Mouse (Mus musculus) kidney, embryonic 15.5 days (tissue): ENCODE data around the gene Ring1. TPM values are rescaled to one million over a fixed set of nuclear protein-coding genes. Genes with fewer than 3 reads are reported as not detected.

ENCODE experiments used
- ATAC-seq: fragments of 200-750 bp; cut with Nextera tagmentation; replicated peaks from 2 replicates; pipeline ENCODE4 v1.8.0; 2017; ENCODE audit warnings: moderate TSS enrichment; ENCODE audit not compliant: low FRiP score
- H3K27ac ChIP-seq: fragments of 300-500 bp; sonication (generic); 2 replicates; pipeline ENCODE4 v1.5.1; 2015; ENCODE audit warnings: mild to moderate bottlenecking, inconsistent platforms
- H3K27me3 ChIP-seq: fragments of 300-500 bp; sonication (generic); 2 replicates; pipeline ENCODE4 v1.6.1; 2015; ENCODE audit warnings: inconsistent platforms
- H3K36me3 ChIP-seq: fragments of 300-500 bp; sonication (generic); 2 replicates; pipeline ENCODE4 v1.6.1; 2015; ENCODE audit warnings: inconsistent platforms
- H3K4me1 ChIP-seq: fragments of 300-500 bp; sonication (generic); 2 replicates; pipeline ENCODE4 v1.6.1; 2015; ENCODE audit warnings: inconsistent platforms
- H3K4me2 ChIP-seq: fragments of 300-500 bp; sonication (generic); 2 replicates; pipeline ENCODE4 v1.6.1; 2015; ENCODE audit warnings: moderate library complexity, mild to moderate bottlenecking, inconsistent platforms
- H3K4me3 ChIP-seq: fragments of 300-500 bp; sonication (generic); replicated peaks from 2 replicates; pipeline ENCODE4 v1.5.1; 2015; ENCODE audit warnings: mild to moderate bottlenecking, inconsistent platforms
- H3K9ac ChIP-seq: fragments of 300-500 bp; sonication (generic); 2 replicates; pipeline ENCODE4 v1.6.1; 2015; ENCODE audit warnings: mild to moderate bottlenecking, inconsistent platforms
- H3K9me3 ChIP-seq: fragments of 300-500 bp; sonication (generic); replicated peaks from 2 replicates; pipeline ENCODE4 v1.6.1; 2016; ENCODE audit warnings: inconsistent platforms
- WGBS: fragments of 180-500 bp; shearing (Covaris S2); methylation state at CpG from one replicate; pipeline ENCODE4 v1.1.7; 2015; ENCODE audit warnings: mixed read lengths; 5-methylcytosine and 5-hydroxymethylcytosine counted together
- microRNA counts: library from miRNA; unstranded; fragments of <30 nt; microRNA quantifications from one replicate; lab custom pipeline; 2016
- microRNA-seq: library from miRNA; unstranded; fragments of <30 nt; microRNA quantifications from one replicate; pipeline ENCODE4, GENCODE M21; 2016
- polyA plus RNA-seq: library from polyadenylated mRNA; unstranded; fragments of >200 nt; fragmentation: Nextera tagmentation; extraction: Ambion mirVana; gene quantifications from 2 replicates; pipeline ENCODE4 v1.2.1, GENCODE M21; 2015

Gene Ring1
- polyA plus RNA-seq, 1 experiment from 2014 or later, result 21.7 TPM

GRCm38 (mm10) chr17:33980181-33981035 lies 44.1 kb downstream of the Ring1 start:
- Histone ChIP-seq H3K27me3 (peaks cover 50% of the 10 kb centered on the region), H3K4me3 (peak overlapping the region; percentile 60; the same call in 1 of the 2 replicates), H3K27ac (peak overlapping the region; percentile 47), H3K9me3 (no peaks in the 10 kb centered on the region), H3K36me3 (no peaks in the 10 kb centered on the region), H3K4me2 (peak overlapping the region; percentile 81; the same call in 1 of the 2 replicates), H3K9ac (no peak overlapping the region), H3K4me1 (peaks cover 30% of the 10 kb centered on the region)
- 74% methylated on average over 19 of the region's 19 CpGs for WGBS
- ATAC-seq, result 0 out of 2 replicates have a peak, but pooled peaks have one; percentile 4

GRCm38 (mm10) chr17:33979512-33980050 lies 44.9 kb downstream of the Ring1 start:
- Histone ChIP-seq H3K9me3 (no peaks in the 10 kb centered on the region), H3K36me3 (no peaks in the 10 kb centered on the region), H3K4me2 (no peak overlapping the region), H3K27me3 (peaks cover 57% of the 10 kb centered on the region), H3K4me3 (no peak overlapping the region), H3K4me1 (peaks cover 30% of the 10 kb centered on the region), H3K9ac (no peak overlapping the region), H3K27ac (no peak overlapping the region)
- 53% methylated on average over 6 of the region's 6 CpGs for WGBS
- ATAC-seq, result no peak

- H3K27me3 ChIP-seq, result peaks cover 58% of the 10 kb centered on the region
- no peak overlapping the region for H3K27ac ChIP-seq
- H3K9ac ChIP-seq, result peak overlapping the region; percentile 27; the same call in 1 of the 2 replicates
- H3K9me3 ChIP-seq, result no peaks in the 10 kb centered on the region
- ATAC-seq, result peak; percentile 76
- H3K36me3 ChIP-seq, result no peaks in the 10 kb centered on the region
- peak overlapping the region; percentile 75 for H3K4me2 ChIP-seq
- H3K4me1 ChIP-seq, result peaks cover 30% of the 10 kb centered on the region
- WGBS, result under 1% methylated on average over 17 of the region's 17 CpGs
- peak overlapping the region; percentile 47 for H3K4me3 ChIP-seq
These were observed 45.8 kb downstream of the Ring1 start for GRCm38 (mm10) chr17:33978631-33979031.

GRCm38 (mm10) chr17:33977861-33978557 lies 46.5 kb downstream of the Ring1 start:
- Histone ChIP-seq H3K9me3 (no peaks in the 10 kb centered on the region), H3K4me1 (peaks cover 30% of the 10 kb centered on the region), H3K36me3 (no peaks in the 10 kb centered on the region), H3K27ac (no peak overlapping the region), H3K27me3 (peaks cover 60% of the 10 kb centered on the region), H3K4me3 (peak overlapping the region; percentile 47), H3K9ac (peak overlapping the region; percentile 27; the same call in 1 of the 2 replicates), H3K4me2 (peak overlapping the region; percentile 75)
- no peak for ATAC-seq
- 2% methylated on average over 57 of the region's 57 CpGs for WGBS

GRCm38 (mm10) chr17:33973572-33973971 lies 50.9 kb downstream of the Ring1 start:
- Histone ChIP-seq H3K27ac (no peak overlapping the region), H3K4me2 (no peak overlapping the region), H3K9ac (no peak overlapping the region), H3K36me3 (no peaks in the 10 kb centered on the region), H3K4me3 (no peak overlapping the region), H3K4me1 (peaks cover 10% of the 10 kb centered on the region), H3K27me3 (peaks cover 37% of the 10 kb centered on the region), H3K9me3 (no peaks in the 10 kb centered on the region)
- 66% methylated on average over 3 of the region's 3 CpGs for WGBS
- ATAC-seq, result no peak

GRCm38 (mm10) chr17:33972691-33973090 lies 51.8 kb downstream of the Ring1 start:
- Histone ChIP-seq H3K4me2 (no peak overlapping the region), H3K4me3 (no peak overlapping the region), H3K9ac (no peak overlapping the region), H3K27me3 (peaks cover 28% of the 10 kb centered on the region), H3K36me3 (no peaks in the 10 kb centered on the region), H3K4me1 (peaks cover 1% of the 10 kb centered on the region), H3K9me3 (no peaks in the 10 kb centered on the region), H3K27ac (no peak overlapping the region)
- WGBS, result 5% methylated on average over 1 of the region's 1 CpGs
- no peak; the same call in 1 of the 2 replicates for ATAC-seq

MicroRNA genes within 50 kb of the gene (microRNA counts, 519-probe panel; counts per million panel counts)
- 1,586 counts per million, percentile 7 among the panel's probes with 10 or more counts for microRNA mmu-miR-219 (lab: Ali Mortazavi, UCI)

Small RNA genes within 50 kb of the gene (microRNA-seq; reads per million reads assigned to microRNA genes)
- gene Mir219a-1 (0.89 reads per million), gene Mir219c (not detected)

Other genes with a start within 250 kb of the Ring1 start
- 21.5 and 27.9 TPM in 2 replicates for gene Angptl4, start 242.8 kb downstream of the Ring1 start, polyA plus RNA-seq
- gene Kank3, start 214.2 kb downstream of the Ring1 start, polyA plus RNA-seq, result 46.5 and 53.4 TPM in 2 replicates
- gene Rps28, start 200.1 kb downstream of the Ring1 start, polyA plus RNA-seq, result 1,038 and 1,163 TPM in 2 replicates
- gene Ndufa7, start 200.1 kb downstream of the Ring1 start, polyA plus RNA-seq, result 490 and 495 TPM in 2 replicates
- 97.9 and 102 TPM in 2 replicates for gene Cd320, start 181.6 kb downstream of the Ring1 start, polyA plus RNA-seq
- not detected in 2 replicates for gene Gm7029, start 150.8 kb downstream of the Ring1 start, polyA plus RNA-seq
- gene Kifc1, start 134.0 kb downstream of the Ring1 start, polyA plus RNA-seq, result 8.2 and 9.1 TPM in 2 replicates
- gene Platr17, start 119.5 kb downstream of the Ring1 start, polyA plus RNA-seq, result 0.19 TPM in 1 of 2 replicates, not detected in the other
- 47.6 and 60.0 TPM in 2 replicates for gene Daxx, start 115.3 kb downstream of the Ring1 start, polyA plus RNA-seq
- 28.3 and 35.9 TPM in 2 replicates for gene Tapbp, start 108.8 kb downstream of the Ring1 start, polyA plus RNA-seq
- 17.5 and 19.3 TPM in 2 replicates for gene Zbtb22, start 108.8 kb downstream of the Ring1 start, polyA plus RNA-seq
- gene Rgl2, start 95.1 kb downstream of the Ring1 start, polyA plus RNA-seq, result 30.7 and 34.5 TPM in 2 replicates
- 171 and 183 TPM in 2 replicates for gene Pfdn6, start 84.3 kb downstream of the Ring1 start, polyA plus RNA-seq
- gene Wdr46, start 84.0 kb downstream of the Ring1 start, polyA plus RNA-seq, result 41.8 and 44.0 TPM in 2 replicates
- gene B3galt4, start 73.2 kb downstream of the Ring1 start, polyA plus RNA-seq, result 5.1 and 5.6 TPM in 2 replicates
- gene Vps52, start 68.9 kb downstream of the Ring1 start, polyA plus RNA-seq, result 48.0 and 53.5 TPM in 2 replicates
- gene Rps18, start 68.7 kb downstream of the Ring1 start, polyA plus RNA-seq, result 1,731 and 1,904 TPM in 2 replicates
- gene H2-K1, start 24.3 kb downstream of the Ring1 start, polyA plus RNA-seq, result 24.6 and 27.2 TPM in 2 replicates
- 51.7 and 52.5 TPM in 2 replicates for gene H2-Ke6, start 3.4 kb upstream of the Ring1 start, polyA plus RNA-seq
- 197 and 211 TPM in 2 replicates for gene Slc39a7, start 7.0 kb upstream of the Ring1 start, polyA plus RNA-seq
- 50.5 and 53.0 TPM in 2 replicates for gene Rxrb, start 7.1 kb upstream of the Ring1 start, polyA plus RNA-seq
- gene Col11a2, start 14.8 kb upstream of the Ring1 start, polyA plus RNA-seq, result 2.2 and 6.6 TPM in 2 replicates
- 0.39 and 0.64 TPM in 2 replicates for gene H2-Oa, start 67.7 kb upstream of the Ring1 start, polyA plus RNA-seq
- 14.8 and 15.9 TPM in 2 replicates for gene H2-DMa, start 94.9 kb upstream of the Ring1 start, polyA plus RNA-seq
- gene Brd2, start 98.0 kb upstream of the Ring1 start, polyA plus RNA-seq, result 135 and 140 TPM in 2 replicates
- 22.6 and 25.3 TPM in 2 replicates for gene H2-DMb2, start 118.6 kb upstream of the Ring1 start, polyA plus RNA-seq
- gene H2-DMb1, start 128.4 kb upstream of the Ring1 start, polyA plus RNA-seq, result 4.9 and 6.0 TPM in 2 replicates
- 3.5 and 3.8 TPM in 2 replicates for gene Tap1, start 162.9 kb upstream of the Ring1 start, polyA plus RNA-seq
- gene Psmb9, start 163.1 kb upstream of the Ring1 start, polyA plus RNA-seq, result 3.0 and 3.2 TPM in 2 replicates
- gene Psmb8, start 173.0 kb upstream of the Ring1 start, polyA plus RNA-seq, result 6.0 and 7.1 TPM in 2 replicates
- 3.5 and 4.1 TPM in 2 replicates for gene Tap2, start 178.8 kb upstream of the Ring1 start, polyA plus RNA-seq
- 0.13 TPM in 1 of 2 replicates, not detected in the other for gene H2-Ob, start 214.2 kb upstream of the Ring1 start, polyA plus RNA-seq
- gene H2-Ab1, start 233.0 kb upstream of the Ring1 start, polyA plus RNA-seq, result 23.3 and 27.5 TPM in 2 replicates